Mouse (Mus musculus) olfactory bulb, adult 2 months (tissue): ENCODE data around the gene Fndc7.

Experiments
- CTCF ChIP-seq: fragments of 200-500 bp; IDR thresholded peaks from 2 replicates; pipeline ENCODE4 v1.5.1; 2012; ENCODE audit warnings: low read depth, mild to moderate bottlenecking, low read length, moderate library complexity; ENCODE audit not compliant: insufficient read depth
- POLR2A ChIP-seq: fragments of 200-500 bp; IDR thresholded peaks from 2 replicates; pipeline ENCODE4 v1.6.1; 2012; ENCODE audit warnings: mild to moderate bottlenecking, low read depth, low read length, moderate library complexity; ENCODE audit not compliant: insufficient read depth

DNA sequence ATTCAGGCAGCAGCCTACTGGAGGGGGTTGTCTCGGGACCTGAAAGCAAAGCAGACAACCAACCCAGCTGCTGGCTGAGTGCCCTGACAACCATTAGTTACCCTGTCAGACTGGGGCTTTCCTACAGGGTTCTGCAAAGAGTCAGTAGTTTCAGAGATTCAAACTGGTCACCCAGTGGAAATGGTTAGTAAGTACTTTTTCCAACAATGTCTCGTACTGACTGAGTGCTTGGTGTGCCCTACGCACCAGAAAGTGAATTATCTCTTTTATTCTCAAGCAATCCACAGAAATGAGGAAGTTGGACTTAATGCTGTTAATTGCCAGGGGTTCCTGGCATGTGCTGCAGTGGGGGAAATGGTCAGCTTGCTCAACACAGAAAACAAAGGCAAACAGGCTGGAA lies 39.3 kb downstream of the Fndc7 start:
- no peak for TF ChIP-seq POLR2A
- TF ChIP-seq CTCF: no peak
